Mouse (Mus musculus): ENCODE measurements around the gene Olfr1466.

The Olfr1466 gene

GRCm38 (mm10) chr19:13338562-13338961 lies at the start of gene Olfr1466:
TSS of gene Olfr1466 (plus strand) at chr19:13338862.
- DNase-seq (ENCODE audit: low read depth) = no peak

DNA sequence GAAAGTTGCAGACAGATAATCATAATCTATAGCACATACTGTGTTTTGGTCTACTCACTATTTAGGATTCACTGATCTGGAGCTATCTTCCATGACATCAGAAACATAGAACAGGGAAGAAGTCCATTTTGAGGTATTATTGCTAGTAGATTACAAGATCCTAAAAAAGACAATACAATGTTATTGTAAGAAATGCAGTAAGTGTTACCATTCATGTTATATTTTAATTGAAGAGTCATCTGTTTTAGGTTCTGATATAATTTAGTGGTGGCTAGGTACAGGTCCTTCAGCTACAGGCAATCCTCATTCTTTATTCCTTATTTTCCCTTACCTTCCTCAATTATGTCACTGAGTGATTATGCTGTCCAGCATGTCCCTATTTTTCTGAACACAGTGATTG lies 23.2 kb upstream of the Olfr1466 start, which contains the start of gene Olfr1465:
TSS of gene Olfr1465 (minus strand) at position 101 of the 400 bp plus-strand sequence.
- no peak for DNase-seq (ENCODE audit: low read depth)

- DNase-seq (ENCODE audit: low read depth) = no peak
These were observed 23.3 kb downstream of the Olfr1466 start, which contains the start of gene Olfr1467 for GRCm38 (mm10) chr19:13361936-13362335. TSS of gene Olfr1467 (plus strand) at chr19:13362236.

Measured in NIH3T3 (cell line).